Mouse (Mus musculus) cerebellum, adult 18-20 months (tissue): Measurements from ENCODE around the gene Tceal5.

ENCODE experiments used
- DNase-seq, 2 experiments: peaks; one replicate each; pipeline ENCODE4 v3.0.0; 2021

Gene Tceal5

GRCm38 (mm10) chrX:136203664-136204066 is at the start of gene Tceal5:
Gene Tceal5 (minus strand): TSS chrX:136203876.
- DNase-seq = peak; percentile 70 to 81

DNA sequence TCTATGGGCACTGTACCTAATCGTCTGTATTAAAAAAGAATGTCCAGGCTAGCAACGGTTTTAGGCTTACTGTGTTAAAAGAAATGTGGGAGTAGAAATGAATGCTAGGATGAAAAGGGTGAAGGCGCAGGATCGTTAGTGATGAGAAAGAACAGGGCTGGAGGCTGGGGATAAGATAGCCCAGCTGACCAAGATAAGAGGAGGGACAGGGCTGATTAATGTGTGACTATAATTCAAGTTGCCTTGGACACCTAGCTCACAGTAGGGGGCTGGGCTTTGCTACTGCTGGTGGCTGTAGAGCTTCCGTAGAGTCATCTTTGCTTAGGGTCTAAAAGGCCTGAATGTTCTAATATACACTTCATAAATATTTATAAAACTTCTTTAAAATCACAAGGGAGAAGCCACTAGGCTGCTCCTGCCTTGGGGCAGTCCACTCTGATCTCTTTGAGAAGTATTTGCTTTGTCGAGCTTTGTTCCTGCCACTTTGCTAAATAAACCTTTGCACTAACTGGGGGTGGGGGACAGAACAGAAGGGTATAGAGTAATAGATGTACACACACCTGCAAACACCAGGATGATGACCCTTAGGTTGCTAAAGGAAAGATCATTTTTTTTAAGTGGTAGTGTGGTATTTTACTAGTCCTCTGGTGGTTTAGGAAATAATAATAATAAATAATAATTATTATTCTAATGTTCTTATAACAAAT is 48.5 kb upstream of the Tceal5 start:
- DNase-seq = no peak

DNA sequence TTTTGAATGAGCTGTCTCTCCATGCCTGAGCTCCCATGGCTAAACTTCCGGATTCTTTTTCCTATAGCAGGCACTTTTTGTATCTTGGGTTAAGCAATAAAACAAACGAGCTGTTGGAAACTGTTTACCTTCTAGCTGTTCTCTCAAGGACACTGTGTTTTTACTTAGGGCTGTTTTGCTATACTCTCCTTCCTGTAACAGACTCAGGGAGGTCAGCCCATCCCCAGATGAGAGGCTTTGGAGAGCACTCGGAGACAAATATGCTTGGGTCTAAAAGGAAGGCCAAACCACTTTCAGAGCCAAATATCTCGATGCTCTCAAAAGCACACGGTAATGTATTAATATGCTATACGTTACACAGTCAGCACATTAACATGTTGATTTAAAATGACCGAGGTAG is 46.0 kb upstream of the Tceal5 start:
- no peak for DNase-seq

DNA sequence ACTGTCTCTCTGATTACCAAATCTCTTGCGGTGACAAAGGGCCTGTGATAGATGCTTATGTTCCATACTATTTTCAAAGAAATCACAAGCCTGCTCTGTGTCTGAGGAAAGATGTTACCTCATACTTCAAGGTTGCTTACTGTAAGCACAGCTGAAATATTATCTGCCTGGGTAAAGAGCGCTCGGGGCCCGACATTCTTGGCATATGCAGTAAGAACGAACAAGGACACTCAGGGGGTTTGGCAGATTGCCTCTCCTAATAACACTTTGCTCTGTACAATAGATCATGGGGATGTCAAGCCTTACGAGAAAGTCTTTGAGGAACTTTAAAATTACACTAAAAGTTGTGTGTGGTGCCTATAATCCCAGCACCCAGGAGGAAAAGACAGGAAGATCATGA is 45.1 kb upstream of the Tceal5 start:
- DNase-seq = no peak

GRCm38 (mm10) chrX:136245521-136246071 is 41.9 kb upstream of the Tceal5 start:
- peak; percentile 22 to 30 for DNase-seq

DNA sequence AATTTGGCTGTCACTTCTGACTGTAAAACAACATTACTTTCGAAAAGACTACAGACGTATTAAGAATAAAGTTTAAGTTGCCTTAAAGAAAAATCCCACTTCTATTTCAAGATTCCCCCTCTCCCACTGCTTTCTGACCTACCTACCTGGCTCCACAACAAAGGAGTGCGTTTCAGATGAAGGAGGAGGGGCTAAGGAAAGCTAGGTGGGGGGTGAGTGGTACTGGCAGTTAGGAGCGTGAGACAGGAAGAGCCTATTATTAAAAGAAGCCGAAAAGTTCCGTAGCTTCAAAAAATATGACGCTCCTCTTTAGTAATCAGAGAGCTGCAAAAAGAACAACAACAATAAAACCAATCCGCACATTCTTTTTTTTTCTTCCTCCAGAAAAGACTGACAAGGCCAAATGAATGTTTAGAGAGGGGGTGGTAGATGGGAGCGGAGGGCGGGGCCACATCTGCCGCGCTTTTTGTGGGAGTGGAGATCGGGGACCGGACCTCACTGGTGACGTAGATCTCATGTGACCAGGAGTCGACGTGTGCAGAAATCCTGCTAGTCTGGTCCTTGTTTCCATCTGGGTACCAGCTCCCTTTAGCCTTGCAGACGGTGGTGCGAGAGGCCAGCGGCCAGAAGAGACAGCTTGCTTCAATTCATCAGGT is 41.0 kb upstream of the Tceal5 start, which contains the start of gene Tceal9:
Tceal9 (plus strand) TSS at position 506 of the 656 bp plus-strand sequence.
- DNase-seq = peak; percentile 71 to 81

DNA sequence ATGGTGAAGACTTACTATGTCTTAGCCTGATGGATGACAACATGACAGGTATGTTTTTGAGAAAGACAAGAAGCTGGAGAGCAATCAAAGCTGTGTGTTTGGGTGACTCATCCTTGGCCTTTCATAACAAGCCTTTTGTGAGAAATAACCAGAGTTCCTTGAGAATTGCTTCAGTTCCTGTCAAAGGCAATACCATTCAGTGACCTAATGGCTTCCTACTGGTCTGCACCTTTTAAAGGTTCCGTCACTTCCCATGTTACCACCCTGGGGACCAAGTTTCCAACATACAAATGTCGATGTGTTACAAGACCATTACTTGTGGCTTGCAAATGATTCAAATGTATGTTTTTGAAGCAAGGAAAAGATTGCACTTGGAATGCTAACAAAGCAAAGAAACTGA is 39.5 kb upstream of the Tceal5 start:
- DNase-seq = no peak

GRCm38 (mm10) chrX:136238118-136238517 is 34.4 kb upstream of the Tceal5 start:
- peak; percentile 51 to 63 for DNase-seq

- no peak for DNase-seq
Observed at GRCm38 (mm10) chrX:136227768-136228167, 24.1 kb upstream of the Tceal5 start.

GRCm38 (mm10) chrX:136223714-136224113 is 20.0 kb upstream of the Tceal5 start:
- no peak for DNase-seq

DNA sequence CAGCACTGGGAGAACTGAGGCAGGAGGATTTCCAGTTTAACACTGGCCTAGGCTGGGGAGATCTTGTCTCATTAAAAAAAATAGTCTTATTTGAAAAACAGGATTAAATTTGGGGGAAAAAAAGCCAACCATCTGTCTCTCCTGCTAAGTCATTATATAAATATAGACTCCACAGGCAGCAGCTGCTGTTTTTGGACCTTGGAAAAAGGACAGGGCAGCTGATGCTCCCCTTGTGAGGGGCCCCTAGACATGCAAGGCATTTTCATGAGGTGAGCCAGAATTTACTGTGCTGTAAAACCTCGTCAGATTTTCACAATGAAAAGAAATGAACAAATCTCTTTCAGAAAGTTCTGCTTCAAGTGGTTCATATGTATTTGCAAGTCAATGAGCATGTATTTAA is 12.6 kb upstream of the Tceal5 start:
- DNase-seq = no peak

- DNase-seq = peak; percentile 17 to 27
Observed at GRCm38 (mm10) chrX:136214729-136215677, 11.3 kb upstream of the Tceal5 start, which contains the start of the genes Tceal7 and Bex1. Gene Tceal7 (plus strand): TSS chrX:136214779. Gene Bex1 (minus strand): TSS chrX:136215513.

DNA sequence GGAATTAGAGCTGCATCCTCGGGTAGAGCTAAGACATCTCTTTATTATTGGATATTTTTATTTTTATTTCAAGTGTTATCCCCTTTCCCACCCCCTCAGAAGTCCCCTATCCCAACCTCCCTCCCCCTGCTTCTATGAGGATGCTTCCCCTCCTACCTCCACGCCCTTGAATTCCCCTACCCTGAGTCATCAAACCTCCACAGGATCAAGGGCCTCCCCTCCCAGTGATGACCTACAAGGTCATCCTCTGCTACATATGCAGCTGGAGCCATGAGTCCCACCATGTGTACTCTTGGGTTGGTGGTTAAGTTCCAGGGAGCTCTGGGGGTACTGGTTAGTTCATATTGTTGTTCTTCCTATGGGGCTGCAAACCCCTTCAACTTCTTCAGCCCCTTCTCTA is 9.7 kb upstream of the Tceal5 start:
- DNase-seq = no peak

GRCm38 (mm10) chrX:136204406-136204805 is 730 bp upstream of the Tceal5 start:
- no peak for DNase-seq

DNA sequence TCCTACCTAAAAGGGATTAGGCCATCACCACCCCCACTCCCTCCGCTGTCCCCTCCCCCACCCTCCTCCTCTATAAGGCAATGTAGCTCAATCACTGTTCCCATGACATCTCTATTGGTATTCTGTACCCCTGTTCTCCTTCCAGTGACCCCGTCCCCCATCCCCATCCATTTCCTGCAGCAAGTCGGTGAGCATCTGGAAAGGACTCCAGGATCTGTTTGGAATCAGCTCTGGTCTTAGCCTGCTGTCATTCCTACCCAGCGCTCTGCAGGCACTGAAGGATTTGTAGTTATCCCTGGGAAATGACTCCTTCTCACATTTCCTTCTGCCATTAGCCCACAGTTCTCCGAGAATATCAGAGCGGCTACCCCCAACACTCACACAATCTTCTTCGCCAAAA is 419 bp downstream of the Tceal5 start:
- no peak for DNase-seq

DNA sequence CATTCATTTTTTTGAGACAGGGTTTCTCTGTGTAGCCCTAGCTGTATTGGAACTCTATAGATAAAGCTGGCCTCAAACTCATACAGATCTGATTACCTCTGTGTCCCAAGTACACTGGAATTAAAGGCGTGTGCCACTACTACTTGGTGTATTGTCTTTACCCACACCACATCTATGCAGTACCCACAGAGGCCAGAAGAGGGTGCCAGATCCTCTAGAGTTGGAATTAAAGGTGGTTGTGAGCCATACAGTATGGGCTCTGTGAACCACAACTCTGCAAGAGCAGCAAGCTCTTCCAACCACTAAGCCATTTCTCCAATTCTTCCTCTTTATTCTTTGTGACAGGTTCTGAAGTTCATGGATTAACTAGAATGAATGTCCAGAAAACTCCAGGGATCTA is 6.8 kb downstream of the Tceal5 start:
- peak; percentile 7 to 47 for DNase-seq

DNA sequence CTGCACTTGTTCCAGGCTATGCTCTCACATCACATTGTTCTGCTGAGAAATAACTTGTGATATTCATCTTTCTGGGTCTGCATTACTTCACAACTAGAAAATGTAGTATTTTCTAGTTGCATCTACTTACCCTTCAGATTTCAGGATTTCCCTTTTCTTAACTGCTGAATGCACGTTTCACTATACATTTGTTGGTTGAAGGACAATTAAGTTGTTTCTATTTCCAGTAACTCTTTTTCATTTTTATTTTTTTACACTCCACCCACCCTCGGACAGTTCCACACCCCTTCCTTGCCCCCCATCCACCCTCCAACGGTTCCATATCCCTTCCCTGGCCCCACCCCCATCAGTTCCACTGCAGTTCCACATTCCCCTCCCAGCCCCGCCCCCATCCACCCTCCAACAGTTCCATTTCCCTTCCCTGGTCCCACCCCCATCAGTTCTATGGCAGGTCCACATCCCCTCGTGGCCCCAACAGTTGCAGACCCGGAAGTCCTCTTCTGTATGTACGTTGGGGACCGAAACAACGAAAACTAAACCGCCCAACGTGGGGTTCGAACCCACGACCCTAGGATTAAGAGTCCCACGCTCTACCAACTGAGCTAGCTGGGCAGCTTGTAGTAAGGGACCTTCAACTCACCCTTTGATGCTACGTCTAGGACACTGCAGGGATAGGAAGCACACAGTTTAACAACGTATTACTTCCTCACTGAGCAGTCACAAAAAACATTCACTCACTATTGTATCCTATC is 8.3 kb downstream of the Tceal5 start:
- DNase-seq = no peak

- DNase-seq = no peak
Observed at GRCm38 (mm10) chrX:136183107-136183506, 20.6 kb downstream of the Tceal5 start.

DNA sequence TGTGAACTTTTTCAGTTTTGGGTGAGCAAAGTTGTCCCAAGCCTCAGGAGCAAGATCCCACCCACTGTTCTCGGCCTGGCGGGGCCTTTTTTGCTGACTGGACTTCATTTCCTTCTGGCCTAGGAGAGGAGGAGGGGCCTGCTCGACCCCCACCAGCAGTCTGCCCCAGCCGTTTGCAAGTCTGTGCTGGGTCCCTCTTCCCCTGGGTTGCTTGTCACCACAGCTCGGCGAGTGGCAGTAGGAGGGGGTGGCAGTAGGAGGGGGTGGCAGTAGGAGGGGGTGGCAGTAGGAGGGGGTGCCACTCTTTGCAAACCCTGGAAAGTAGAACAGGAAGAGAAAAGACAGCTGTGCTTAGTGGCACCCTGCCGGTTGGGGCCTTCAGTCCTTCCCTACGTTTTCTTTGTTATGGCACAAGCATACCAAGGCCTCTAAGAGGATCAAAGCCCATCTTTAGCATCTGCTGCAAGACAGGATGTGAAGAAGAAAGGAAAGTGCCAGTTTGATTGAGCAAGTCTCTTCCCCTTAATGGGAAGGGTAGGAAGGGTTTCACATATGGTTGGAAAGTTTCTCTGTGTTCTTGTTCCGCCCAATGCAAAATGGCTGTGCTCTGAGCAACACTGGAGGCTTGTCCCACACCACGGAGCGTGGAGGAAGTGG is 22.7 kb downstream of the Tceal5 start:
- DNase-seq = no peak

GRCm38 (mm10) chrX:136172786-136173185 is 30.9 kb downstream of the Tceal5 start:
- peak in 1 of 2 experiments; percentile 4 for DNase-seq

- DNase-seq = peak; percentile 69 to 85
Observed at GRCm38 (mm10) chrX:136172118-136172551, 31.5 kb downstream of the Tceal5 start, which contains the start of gene Tceal8. Gene Tceal8 (minus strand): TSS chrX:136172342.
